Mouse (Mus musculus) embryonic fibroblast, embryonic 13.5 days (primary cell): ENCODE measurements around the gene Ank2.

ENCODE experiments used
- CTCF ChIP-seq: IDR thresholded peaks from 2 replicates; pipeline ENCODE4 v1.5.1; 2011; ENCODE audit warnings: mild to moderate bottlenecking, control low read depth, low read length, moderate library complexity, borderline replicate concordance; ENCODE audit not compliant: insufficient read depth
- POLR2A ChIP-seq: IDR thresholded peaks from 2 replicates; pipeline ENCODE4 v1.6.1; 2011; ENCODE audit warnings: low read depth, mild to moderate bottlenecking, control low read depth, low read length, moderate library complexity

GRCm38 (mm10) chr3:127107281-127107680, 391.9 kb downstream of the Ank2 start:
- TF ChIP-seq POLR2A (no peak), CTCF (no peak)
